Mouse (Mus musculus): Measurements from ENCODE around the gene Sec24d.

Sec24d gene

GRCm38 (mm10) chr3:123266753-123267651 lies at the start of gene Sec24d:
Sec24d (plus strand) TSS chr3:123267455.
- peak; percentile 82 to 83 for DNase-seq (ENCODE audit: low spot score in 2 of 2)

GRCm38 (mm10) chr3:123218646-123219045 lies 48.6 kb upstream of the Sec24d start:
- no peak for DNase-seq (ENCODE audit: low spot score in 2 of 2)

- DNase-seq (ENCODE audit: low spot score in 2 of 2): no peak
Observed at GRCm38 (mm10) chr3:123227276-123227675, 40.0 kb upstream of the Sec24d start.

- DNase-seq (ENCODE audit: low spot score in 2 of 2): no peak
Observed at GRCm38 (mm10) chr3:123231639-123232038, 35.6 kb upstream of the Sec24d start.

- no peak for DNase-seq (ENCODE audit: low spot score in 2 of 2)
Observed at GRCm38 (mm10) chr3:123234191-123234836, 32.9 kb upstream of the Sec24d start.

- DNase-seq (ENCODE audit: low spot score in 2 of 2): no peak
Observed at GRCm38 (mm10) chr3:123235495-123235894, 31.8 kb upstream of the Sec24d start.

GRCm38 (mm10) chr3:123235921-123236320 lies 31.3 kb upstream of the Sec24d start, which contains the start of gene Synpo2:
Synpo2 (minus strand) TSS chr3:123236149.
- DNase-seq (ENCODE audit: low spot score in 2 of 2): peak; percentile 44 to 67

GRCm38 (mm10) chr3:123237039-123237438 lies 30.2 kb upstream of the Sec24d start:
- no peak for DNase-seq (ENCODE audit: low spot score in 2 of 2)

- DNase-seq (ENCODE audit: low spot score in 2 of 2): no peak
Observed at GRCm38 (mm10) chr3:123237446-123237845, 29.8 kb upstream of the Sec24d start.

GRCm38 (mm10) chr3:123244376-123244775 lies 22.9 kb upstream of the Sec24d start:
- no peak for DNase-seq (ENCODE audit: low spot score in 2 of 2)

GRCm38 (mm10) chr3:123245646-123246045 lies 21.6 kb upstream of the Sec24d start:
- DNase-seq (ENCODE audit: low spot score in 2 of 2): no peak

- no peak for DNase-seq (ENCODE audit: low spot score in 2 of 2)
Observed at GRCm38 (mm10) chr3:123256181-123257101, 10.8 kb upstream of the Sec24d start.

- DNase-seq (ENCODE audit: low spot score in 2 of 2): no peak
Observed at GRCm38 (mm10) chr3:123258709-123259108, 8.5 kb upstream of the Sec24d start.

GRCm38 (mm10) chr3:123264706-123265105 lies 2.5 kb upstream of the Sec24d start:
- no peak for DNase-seq (ENCODE audit: low spot score in 2 of 2)

- DNase-seq (ENCODE audit: low spot score in 2 of 2): peak; percentile 48 to 68
Observed at GRCm38 (mm10) chr3:123267741-123268201, 516 bp downstream of the Sec24d start.

GRCm38 (mm10) chr3:123282866-123283615 lies 15.8 kb downstream of the Sec24d start:
- DNase-seq (ENCODE audit: low spot score in 2 of 2): no peak

GRCm38 (mm10) chr3:123284284-123284683 lies 17.0 kb downstream of the Sec24d start:
- DNase-seq (ENCODE audit: low spot score in 2 of 2): no peak

GRCm38 (mm10) chr3:123285649-123286048 lies 18.4 kb downstream of the Sec24d start:
- no peak for DNase-seq (ENCODE audit: low spot score in 2 of 2)

GRCm38 (mm10) chr3:123288856-123289570 lies 21.8 kb downstream of the Sec24d start:
- DNase-seq (ENCODE audit: low spot score in 2 of 2): no peak

- DNase-seq (ENCODE audit: low spot score in 2 of 2): no peak
Observed at GRCm38 (mm10) chr3:123291670-123292069, 24.4 kb downstream of the Sec24d start.

Data from urinary bladder, postnatal 4 days (tissue).